Mouse (Mus musculus) CD4-positive helper T cell, adult 2 months (primary cell): ENCODE results near the gene Crat.

Source experiments
- DNase-seq: peaks from one replicate; pipeline ENCODE4 v3.0.0-alpha.2; 2012; ENCODE audit warnings: low read depth, missing footprints, low spot score

Crat gene

DNA sequence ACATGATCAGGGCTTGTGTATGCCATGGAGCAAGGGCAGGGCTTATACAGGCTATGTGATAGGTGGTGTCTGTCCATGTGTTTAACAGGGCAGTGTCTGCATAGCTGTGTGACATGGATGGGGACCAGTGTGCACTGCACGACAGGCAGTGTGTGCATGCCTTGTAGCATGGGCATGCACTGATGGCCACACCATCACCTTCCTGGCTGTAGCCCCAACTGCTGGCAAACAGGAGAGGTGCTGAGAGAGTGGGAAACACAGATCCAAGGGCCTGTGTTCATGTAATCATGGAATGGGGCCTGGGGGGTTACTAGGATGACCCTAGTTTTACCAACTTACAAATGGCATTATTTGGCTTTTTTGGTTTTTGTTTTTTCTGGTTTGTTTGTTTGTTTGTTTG, 11.7 kb downstream of the Crat start:
- no peak for DNase-seq

DNA sequence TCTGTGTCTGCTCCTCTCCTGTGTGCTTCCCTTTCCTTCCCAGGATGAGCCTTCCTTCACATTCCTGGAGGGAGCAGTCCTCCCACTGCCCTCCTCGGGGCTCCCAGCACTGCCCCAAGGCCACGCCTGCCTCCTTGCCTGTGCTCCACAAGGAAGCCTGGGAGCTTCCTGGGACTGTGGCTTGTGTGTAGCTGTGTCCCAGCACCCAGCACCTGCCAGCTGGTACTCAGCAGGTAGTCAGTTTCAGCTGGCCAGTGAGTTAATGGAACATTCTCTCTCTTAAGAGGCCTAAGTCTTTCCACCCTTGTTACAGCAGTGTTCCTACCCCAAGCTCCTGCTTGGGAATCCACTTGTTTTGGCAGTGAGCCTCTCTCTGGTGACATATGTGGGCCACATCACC, 12.8 kb downstream of the Crat start:
- DNase-seq = no peak

DNA sequence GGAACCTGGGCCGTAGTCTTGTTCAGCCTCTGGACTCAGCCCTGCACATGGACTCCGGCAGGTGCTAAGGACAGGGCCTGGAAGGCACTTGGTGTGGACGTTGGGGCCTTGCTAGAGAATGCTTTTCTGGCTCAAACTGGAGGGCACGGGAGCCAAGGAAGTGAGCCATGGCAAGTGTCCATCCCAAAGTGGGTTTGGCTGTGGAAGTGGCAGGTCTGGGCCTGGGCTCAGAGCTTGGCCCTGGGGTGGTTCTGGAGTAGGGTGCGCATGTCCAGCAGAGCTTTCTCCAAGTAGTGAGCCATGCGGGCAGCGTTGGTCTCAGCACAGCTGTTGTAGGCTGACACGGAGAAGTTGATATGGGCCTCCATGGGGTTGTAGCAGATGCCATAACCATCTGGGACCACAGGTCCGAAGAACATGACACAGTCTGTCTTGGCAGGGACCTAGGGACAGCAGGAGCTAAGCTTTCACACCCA, 13.2 kb downstream of the Crat start:
- no peak for DNase-seq

DNA sequence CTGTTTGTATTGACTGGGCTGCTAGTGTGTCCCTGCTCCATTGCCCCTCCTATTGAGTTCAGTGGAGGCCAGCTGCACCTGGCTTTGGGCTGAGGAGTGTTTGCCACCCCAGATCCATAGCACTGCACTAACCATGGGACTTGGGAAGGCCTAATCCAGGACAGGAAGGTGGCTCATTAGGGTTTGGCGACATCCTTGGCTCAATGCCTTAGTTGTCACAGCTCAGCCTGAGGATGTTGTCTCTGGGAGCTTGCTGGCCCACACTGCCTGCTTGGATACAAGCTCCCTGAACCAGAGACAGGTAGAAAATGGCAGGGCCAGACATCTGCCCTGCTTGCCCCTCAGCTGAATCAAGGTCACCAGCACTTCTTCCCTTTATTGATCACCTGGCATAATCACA, 14.0 kb downstream of the Crat start:
- no peak for DNase-seq

DNA sequence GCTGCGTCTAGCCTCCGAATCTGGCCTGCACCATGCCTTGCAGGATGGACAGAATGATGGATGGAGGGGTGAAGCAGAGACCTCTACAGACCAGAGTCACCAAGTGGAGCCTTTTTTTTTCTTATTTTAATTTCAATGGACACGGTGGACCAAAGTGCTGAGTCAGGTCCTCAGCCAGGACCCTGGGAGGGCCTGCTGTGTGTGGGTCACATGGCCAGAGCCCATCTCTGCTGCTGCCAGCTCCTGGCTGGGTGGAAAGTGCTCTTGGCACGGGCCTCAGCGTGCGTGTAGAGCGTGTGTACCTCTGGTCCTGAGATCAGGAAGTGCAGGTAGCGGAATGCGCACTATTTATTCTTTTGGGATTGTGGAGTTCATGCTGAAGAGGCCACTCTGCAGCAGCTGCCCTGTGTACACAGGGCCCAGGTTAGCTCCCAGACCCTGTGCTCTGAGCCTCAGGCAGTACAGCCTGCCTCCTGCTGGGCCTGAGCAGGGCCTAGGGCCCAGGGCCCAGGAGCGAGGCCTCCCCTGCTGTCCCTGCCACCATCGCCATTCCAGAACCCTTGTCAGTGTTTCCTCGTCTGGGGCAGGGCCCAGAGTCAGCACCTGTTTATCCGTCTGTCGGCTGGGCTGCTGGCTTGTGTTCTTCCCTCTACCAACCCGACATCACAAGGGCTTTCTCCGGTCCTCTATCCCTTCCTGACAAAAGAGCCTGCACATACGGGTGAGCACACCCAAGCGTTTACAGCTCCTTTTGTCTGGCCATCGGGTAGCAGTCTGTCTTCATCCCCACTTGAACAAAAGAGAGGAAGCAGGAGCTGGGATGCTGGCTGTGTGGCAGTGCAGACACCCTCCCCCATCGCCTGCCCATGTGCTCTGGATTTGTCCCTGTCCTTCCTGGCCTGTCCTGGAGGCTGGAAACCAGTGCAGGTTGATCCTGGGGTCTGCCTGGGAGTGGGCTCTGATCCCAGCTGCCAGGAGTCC, 16.1 kb downstream of the Crat start:
- DNase-seq = no peak

DNA sequence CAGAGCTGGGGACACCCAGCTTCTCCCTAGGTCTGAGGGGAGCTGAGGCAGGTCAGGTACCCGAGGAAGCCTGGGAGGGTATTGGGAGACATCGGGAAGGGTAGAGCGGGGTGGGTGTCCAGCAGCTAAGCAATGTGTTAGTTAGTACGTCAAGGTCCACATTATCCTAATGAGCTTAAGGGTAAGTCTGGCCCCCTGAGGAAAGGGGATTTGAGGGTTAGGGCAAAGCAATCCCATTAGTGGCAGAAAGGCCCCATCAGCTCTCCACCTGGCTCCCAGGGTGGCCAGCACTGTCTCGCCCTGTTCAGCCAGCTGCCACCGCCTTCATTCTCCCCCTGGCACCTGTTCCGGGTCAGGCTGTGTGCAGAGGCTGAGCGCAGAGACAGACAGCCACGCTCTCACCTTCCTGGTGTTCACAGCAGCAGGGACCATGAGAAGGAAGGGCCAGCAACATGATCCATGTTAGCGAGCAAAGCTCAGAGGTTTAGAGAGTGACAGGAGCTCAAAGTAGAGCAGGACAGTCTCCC, 17.6 kb downstream of the Crat start:
- no peak for DNase-seq

DNA sequence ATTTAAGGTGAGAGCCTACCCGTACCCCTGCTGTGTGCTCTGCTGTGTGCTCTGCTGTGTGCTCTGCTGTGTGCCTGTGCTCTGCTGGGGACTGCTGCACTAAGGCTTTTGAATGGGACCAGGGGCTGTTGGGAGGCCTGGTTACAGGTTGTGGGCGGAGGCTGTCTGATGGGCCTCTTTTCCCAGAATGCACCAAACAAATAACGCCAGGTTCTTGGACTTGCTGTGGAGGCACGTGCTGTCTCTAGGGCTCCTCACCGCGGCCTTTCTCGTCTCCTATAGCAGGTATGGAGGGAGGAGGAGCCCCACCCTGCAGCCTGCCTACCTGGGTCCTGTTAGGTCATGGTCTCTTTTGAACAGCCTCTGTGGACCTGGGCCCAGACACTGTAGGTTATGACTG, 19.4 kb downstream of the Crat start:
- DNase-seq = no peak

DNA sequence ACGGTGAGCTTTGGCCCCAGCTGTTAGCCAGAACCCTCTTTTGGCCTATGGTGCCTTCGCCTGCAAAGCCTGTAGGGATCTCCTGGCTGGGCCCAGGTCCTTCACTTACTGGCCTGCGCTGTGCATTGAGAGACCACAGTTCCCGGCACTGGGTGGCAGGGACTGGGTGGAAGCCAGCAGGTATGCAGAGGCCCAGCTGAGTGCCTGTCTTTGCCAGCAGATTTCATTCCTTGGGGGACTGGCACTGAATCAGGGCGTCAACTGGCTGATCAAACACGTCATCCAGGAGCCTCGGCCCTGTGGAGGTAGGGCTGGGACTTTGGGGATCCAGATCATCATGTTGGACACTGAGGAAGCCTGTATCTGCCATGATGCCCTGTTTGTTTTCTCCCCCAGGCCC, 19.9 kb downstream of the Crat start:
- DNase-seq = no peak

DNA sequence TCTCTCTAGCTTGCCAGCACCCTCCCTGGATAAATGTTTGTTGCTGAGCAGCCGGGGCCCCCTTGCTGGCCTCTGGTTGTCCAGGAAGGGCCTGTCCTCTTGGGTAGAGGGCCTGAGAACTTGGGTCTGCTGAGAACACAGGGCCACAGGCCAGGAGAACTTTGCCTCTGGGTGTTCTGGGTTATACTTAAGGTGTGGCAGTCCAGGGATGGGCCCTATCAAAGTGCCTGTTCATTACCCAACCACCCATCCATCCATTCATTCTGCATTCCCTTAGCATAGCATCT, 22.3 kb downstream of the Crat start:
- DNase-seq = no peak

DNA sequence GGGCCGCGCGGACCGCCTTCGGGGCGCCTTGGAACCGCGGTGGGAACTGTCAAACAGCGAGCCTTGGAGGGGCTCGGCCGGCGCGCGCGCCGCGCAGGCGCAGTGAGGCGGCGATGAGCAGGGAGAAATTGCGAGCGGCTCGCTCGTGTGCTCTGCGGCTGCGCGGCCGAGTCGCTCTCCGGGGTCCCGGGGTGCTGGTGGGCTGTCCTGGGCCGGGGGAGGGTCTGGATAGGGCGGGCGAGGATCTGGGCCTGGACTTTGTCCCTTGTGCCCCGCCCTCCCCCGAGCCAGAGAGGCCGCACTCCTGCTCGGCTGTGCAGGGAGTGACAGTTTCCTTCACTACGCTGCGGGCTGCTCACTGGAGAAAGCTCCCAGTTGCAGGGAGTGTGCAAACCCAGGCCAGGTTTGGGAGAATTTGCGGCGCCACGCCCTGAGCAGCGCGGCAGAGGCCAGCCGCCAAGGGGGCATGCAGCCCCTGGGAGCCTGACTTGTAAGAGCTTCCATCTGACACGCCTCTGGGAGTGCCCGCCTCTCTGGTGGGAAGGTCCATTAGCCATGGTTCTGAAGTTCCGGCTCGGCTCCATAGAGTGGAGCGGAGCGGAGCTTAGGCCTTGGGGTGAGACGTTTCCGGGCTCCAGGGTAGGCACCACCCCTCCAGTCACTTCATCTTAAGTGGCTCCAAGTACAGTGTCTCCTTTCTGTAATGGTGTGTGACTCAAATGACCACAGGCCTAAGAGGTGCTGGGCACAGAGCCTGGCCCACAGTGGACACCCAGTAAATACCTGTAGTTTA, 22.8 kb downstream of the Crat start:
- DNase-seq = peak; percentile 63

DNA sequence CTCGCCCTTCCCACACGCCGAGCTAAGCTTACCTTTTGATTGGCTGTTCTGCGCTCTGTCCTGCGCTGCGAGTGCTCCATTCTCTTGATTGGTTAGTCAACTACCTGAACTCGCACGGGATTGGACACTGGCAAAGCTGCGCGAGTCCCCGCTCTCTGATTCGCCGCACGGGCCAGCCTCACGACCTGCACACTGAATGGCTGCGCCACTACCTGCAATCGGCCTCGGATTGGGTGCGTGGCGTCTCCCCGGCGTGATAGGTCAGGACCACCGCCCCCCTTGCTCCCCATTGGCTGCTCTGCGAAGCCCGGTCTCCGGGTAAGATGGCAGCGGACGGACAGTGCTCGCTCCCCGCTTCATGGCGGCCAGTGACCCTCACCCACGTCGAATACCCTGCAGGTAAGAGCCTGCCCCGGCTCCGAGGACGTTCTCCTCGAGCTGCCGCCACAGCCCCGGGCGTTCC, 23.5 kb downstream of the Crat start, which contains the start of gene Dolpp1:
Dolpp1 (plus strand) TSS at position 141 of the 463 bp plus-strand sequence.
- peak; percentile 98 for DNase-seq

DNA sequence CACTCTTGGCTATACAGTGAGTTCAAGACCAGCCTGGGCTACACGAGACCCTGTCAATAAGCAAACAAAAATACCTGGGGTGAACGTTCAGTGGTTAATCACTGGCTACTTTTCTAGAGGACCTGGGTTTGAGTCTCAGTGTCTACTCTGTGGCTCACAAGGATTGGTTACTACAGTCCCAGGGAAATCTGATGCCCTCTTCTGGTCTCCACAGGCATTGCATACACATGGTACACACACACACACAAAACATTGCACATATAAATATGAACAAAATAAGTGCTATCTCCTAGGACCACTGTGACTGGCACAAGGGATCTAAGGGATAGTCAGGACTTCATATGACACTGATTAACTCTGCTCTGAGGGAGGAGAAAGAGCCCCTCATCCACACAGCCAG, 26.6 kb downstream of the Crat start:
- no peak for DNase-seq

DNA sequence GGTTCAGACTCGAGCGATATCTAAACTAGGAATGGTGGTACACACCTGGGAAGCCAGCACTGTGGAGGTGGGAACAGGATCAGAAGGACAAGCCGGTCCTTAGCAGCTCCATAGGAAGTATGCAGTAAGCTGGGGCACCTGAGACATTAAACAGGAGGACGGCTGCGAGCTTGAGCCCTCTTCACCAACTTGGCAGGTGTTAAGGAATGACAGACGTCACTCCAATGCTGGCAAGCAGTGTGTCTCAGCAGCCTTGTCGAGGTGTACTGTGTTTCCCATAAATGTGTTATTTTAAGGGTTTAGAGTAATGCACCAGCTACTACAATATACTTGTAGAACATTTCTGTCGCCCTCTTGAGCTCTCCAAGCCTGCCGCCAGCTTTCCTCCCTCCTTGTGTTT, 28.7 kb downstream of the Crat start:
- no peak for DNase-seq

DNA sequence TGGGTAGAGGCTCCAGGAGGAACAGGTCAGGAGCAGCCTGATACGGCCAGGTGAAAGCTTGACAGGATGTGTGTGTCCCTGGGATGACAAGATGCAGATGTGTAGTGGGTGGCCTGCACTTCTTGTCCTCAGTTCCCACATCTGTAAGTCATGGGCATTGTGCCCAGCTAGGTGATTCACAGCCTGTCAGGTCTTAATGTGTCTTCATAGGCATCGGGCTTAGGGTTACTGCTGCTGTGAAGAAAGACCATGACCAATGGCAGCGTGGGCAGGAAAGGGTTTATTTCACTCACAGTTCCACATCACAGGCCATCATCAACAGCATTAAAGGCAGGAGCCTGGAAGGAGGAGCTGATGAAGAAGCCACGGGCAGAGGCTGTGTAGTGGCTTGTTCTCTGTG, 30.0 kb downstream of the Crat start:
- DNase-seq = no peak

DNA sequence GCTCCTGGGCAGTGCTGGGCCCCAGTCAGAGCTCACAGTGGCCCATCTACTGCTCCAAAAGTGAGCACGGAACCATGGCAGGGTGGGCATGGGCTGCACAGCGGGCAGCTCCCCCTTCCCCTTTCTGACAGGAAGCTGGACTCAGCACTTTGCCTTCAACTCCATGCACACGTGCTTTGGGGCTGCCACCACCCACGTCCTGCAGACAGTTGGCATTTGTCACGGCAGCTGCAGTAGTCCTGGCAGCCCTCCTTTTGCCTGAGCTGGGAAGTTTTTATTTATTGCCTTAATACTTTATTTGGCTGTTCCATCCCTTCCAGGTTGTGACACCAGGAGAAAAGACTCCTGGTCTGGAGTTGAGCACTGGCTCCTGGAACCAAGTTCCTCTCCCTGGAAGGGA, 30.8 kb downstream of the Crat start:
- DNase-seq = no peak

DNA sequence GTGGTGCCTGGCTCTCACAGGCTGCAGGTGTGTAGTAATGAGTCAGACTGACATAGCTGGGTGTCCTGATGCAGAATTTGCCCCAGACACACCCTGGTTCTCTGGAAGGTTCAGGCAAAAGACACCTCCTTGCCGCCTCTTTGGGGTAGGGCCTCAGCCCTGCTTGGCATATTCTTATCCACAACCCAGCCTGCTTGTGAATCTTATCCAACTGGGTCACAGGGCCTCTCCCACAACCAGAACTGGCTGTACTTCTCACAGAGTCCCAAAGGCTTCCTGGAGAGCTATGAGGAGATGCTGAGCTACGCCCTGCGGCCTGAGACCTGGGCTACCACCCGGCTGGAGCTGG, 34.3 kb downstream of the Crat start:
- no peak for DNase-seq

DNA sequence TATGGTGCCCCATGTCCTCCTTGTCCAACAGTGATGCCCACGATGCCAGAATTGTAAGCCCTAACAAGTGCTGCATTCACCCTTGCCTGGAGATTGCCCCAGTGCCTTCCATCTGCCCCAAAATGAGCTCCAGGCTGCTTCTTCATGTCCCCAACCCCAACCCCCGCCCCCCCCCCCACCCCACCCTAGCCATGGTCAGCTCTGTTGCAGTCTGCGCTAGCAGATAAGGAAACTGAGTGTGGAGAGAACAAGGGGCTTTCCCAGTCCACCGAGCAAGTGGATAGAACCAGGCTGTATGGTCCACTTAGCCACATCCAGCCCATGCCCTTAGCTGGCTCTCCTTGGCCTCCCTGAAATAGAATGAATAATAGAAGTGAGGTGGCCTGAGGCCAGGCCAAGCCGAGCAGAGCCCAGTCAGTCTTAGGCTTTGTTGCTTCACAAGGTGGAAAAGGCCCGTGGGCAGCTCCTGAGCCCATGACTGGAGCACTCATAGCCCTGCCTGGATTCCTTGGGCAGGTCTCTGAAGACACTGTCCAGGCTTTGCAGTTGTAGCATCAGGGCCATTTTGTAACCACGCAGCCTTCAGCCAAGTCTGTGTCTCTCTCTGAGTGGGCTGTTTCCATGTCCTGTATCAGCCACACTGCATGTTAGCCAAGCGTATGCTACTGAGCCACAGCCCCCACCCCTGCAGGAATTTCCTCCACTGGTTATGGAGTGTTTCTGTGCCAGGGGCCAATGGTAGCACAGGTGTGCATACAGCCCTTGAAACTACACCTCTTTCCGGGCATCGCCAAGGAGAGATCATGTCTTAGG, 34.8 kb downstream of the Crat start:
- no peak for DNase-seq

DNA sequence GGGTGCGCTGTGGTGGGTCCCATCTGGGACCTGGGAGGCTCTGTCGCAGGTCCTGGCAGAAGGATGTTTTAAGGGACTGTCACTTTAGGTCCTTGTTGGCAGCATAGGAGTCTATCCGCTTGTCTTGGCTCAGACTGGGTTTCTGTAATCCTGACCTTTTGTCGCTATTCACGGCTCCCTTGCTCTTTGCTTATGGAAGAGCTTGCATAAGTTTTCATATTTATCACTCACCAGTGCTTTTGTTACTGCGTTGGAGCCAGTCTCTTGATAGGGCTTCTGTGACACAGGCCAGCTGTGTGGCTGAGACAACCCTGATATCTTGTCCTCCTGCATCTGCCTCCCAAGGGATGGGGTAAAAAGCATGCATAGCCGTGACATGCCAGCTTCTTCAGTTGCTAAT, 36.3 kb downstream of the Crat start:
- DNase-seq = no peak

DNA sequence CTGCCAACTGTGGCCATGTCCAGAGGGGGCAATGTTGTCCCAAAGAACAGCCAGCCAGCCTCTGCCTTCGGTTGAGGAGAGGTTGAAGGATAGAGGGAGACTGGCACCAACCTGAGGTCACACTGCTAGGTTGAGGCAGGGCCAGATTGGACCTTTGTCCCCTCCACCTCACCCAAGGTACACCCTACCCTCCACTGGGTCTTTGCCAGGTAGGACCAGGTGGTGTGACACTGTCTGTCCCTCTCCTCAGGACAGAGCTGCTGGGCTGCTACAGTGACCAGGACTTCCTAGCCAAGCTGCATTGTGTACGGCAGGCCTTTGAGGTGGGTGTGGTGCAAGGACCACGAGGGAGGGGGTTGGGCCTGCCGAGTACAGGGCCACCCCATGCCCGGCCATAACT, 37.9 kb downstream of the Crat start:
- DNase-seq = no peak

DNA sequence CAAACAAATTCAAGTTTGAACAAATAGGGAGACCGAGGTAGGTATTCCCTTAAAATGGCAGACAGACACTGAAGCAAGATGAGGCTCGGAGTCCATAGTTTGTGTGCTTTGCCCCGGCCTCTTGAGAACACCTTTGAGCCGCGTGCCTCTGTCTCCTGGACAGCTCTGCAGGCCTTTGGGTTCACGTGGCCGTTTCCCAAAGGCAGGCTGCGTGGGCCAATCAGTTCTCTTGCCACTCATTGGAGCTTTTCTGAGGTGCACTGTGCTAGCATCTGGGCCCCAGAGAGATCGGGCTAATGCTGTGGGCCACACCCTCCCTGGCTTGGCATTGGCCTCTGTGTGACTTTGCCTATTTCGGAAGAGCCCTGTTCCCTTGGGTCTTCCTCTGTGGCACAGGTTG, 39.7 kb downstream of the Crat start:
- no peak for DNase-seq

DNA sequence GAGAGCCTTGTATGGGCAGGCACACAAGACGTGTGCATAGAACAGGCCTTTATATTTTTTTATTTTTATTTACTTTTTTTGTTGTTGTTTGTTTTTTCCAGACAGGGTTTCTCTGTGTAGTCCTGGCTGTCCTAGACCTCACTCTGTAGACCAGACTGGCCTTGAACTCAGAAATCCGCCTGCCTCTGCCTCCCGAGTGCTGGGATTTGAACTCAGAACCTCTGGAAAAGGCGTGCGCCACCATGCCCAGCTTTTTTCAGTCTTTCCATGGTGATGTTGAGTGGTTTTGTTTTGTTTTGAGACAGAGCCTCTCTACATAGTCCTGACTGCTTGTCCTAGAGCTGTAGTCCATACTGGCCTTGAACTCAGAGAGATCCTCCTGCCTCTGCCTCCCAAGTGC, 42.9 kb downstream of the Crat start:
- no peak for DNase-seq

DNA sequence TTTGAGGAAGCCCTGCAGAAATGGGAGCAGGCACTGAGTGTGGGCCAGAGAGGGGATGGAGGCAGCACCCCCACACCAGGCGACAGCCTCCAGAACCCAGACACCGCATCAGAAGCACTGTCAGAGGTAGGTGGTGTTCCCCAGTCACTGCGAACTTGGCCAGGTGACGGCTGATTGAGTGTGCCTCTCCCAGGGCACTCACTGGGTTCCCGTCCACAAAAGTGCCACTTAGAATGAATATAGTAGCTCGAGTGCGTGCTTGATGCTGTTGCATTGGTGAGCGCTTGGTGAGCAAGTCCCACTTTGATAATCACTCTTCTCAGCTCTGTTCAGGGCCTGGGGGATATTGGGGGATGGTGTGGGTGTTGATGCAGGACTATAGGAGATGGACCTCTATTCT, 44.1 kb downstream of the Crat start:
- no peak for DNase-seq
